Comparison of ENCODE assay signal across 8 mouse cellular contexts in genomic region chrX:169036403-169037296, GRCm38 (mm10).
DNase-seq lines count a peak whose midpoint lies in the region; ATAC-seq lines count a peak whose summit lies in the region.

No protein-coding gene starts in this region.

- H3K36me3 ChIP-seq in hindbrain, embryonic 14.5 days (replicated peaks; ENCODE audit: control insufficient read depth, insufficient read depth) = no peaks in the 10 kb centered on the region

- H3K9ac ChIP-seq in hindbrain, embryonic 14.5 days = peak overlapping the region; percentile 39; the same call in 1 of the 2 replicates

- peaks cover 44% of the 10 kb centered on the region for H3K27me3 ChIP-seq in hindbrain, embryonic 14.5 days (ENCODE audit: control insufficient read depth, insufficient read depth, low read length)

- ATAC-seq in hindbrain, embryonic 14.5 days (ENCODE audit: low FRiP score) = peak; percentile 84

- H3K4me2 ChIP-seq in hindbrain, embryonic 14.5 days (replicated peaks) = peak overlapping the region; percentile 61

- peak overlapping the region; percentile 30 for H3K4me3 ChIP-seq in hindbrain, embryonic 14.5 days (replicated peaks; ENCODE audit: low read length)

- H3K4me1 ChIP-seq in hindbrain, embryonic 14.5 days (replicated peaks; ENCODE audit: control insufficient read depth, insufficient read depth, low read length) = no peaks in the 10 kb centered on the region

- no peaks in the 10 kb centered on the region for H3K9me3 ChIP-seq in hindbrain, embryonic 14.5 days (ENCODE audit: control insufficient read depth, low read length)

- peak; percentile 31 for DNase-seq in T-cell, adult 2 months (ENCODE audit: low spot score)
- DNase-seq in cerebellum, postnatal 36 days = peak; percentile 18 to 24
- DNase-seq in frontal cortex, postnatal 36 days (ENCODE audit: low spot score in 2 of 2) = peak; percentile 30 to 31
- peak; percentile 26 for DNase-seq in hindbrain, embryonic 14.5 days (ENCODE audit: low spot score)
- peak; percentile 29 to 36 for DNase-seq in layer of hippocampus, postnatal 36 days
- DNase-seq in lung, postnatal 14 days = peak; percentile 80
- peak; percentile 35 for DNase-seq in ovary, postnatal 14 days (ENCODE audit: low spot score)
- peak; percentile 52 for DNase-seq in thymus, postnatal 14 days

- 20% methylated on average over 31 of the region's 32 CpGs for WGBS in hindbrain, embryonic 14.5 days

- H3K27ac ChIP-seq in hindbrain, embryonic 14.5 days = no peak overlapping the region

Comparison
In these comparisons a context has a peak if more than half of its experiments do, and no peak if none do; other contexts are left out.
1. DNase-seq: peak in every context shown above with its lines; median percentile 80 in lung, postnatal 14 days; 52 in thymus, postnatal 14 days; 35 in ovary, postnatal 14 days; 32 in layer of hippocampus, postnatal 36 days; 31 in T-cell, adult 2 months; 30 in frontal cortex, postnatal 36 days; 26 in hindbrain, embryonic 14.5 days; 21 in cerebellum, postnatal 36 days.